Mouse (Mus musculus): ENCODE measurements around the gene Trim33.

DNA sequence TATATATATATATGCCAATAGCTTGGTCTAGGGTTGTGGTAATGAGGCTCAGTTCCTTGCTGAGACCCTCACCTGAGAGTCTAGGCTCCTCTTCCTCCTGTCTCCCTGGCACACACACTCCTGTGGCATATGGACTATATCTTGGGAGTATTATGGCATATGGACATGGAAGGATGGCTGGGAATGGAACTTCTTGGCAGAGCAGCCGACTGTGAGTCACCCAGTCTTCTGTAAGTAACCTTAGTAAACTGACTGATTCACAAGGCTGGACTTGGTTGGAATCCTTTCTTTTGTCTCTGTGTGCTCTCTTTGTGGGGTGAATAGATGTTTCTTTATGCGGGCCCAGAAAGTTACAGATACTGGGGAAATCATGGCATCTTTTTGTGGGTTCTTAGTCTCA lies 37.6 kb upstream of the Trim33 start:
- no peak for TF ChIP-seq EP300 (IDR thresholded peaks at IDR 0.05; ENCODE audit: low read depth)
- no peak for TF ChIP-seq CTCF (IDR thresholded peaks at IDR 0.05; ENCODE audit: low read depth)

Measured in liver, postnatal 0 days (tissue).